Mouse (Mus musculus) testis, adult 2 months (tissue): Measurements from ENCODE around the gene Slc38a1. TPM values are rescaled to one million over a fixed set of nuclear protein-coding genes. Genes with fewer than 3 reads are reported as not detected.

Experiments used
- H3K27ac ChIP-seq: fragments of 200-500 bp; 2 replicates; pipeline ENCODE4 v1.5.1; 2012; ENCODE audit warnings: low read depth, low read length; ENCODE audit not compliant: control insufficient read depth, insufficient read depth
- H3K27me3 ChIP-seq: fragments of 200-500 bp; 2 replicates; pipeline ENCODE4 v1.6.1; 2012; ENCODE audit warnings: mild to moderate bottlenecking, low read length, moderate library complexity; ENCODE audit not compliant: control insufficient read depth, insufficient read depth
- H3K36me3 ChIP-seq: fragments of 200-500 bp; 2 replicates; pipeline ENCODE4 v1.6.1; 2012; ENCODE audit warnings: mild to moderate bottlenecking, low read length; ENCODE audit not compliant: control insufficient read depth, insufficient read depth
- H3K4me1 ChIP-seq: fragments of 200-500 bp; 2 replicates; pipeline ENCODE4 v1.6.1; 2012; ENCODE audit warnings: low read length; ENCODE audit not compliant: control insufficient read depth, insufficient read depth
- H3K4me3 ChIP-seq: fragments of 200-500 bp; 2 replicates; pipeline ENCODE4 v1.5.1; 2012; ENCODE audit warnings: low read depth, mild to moderate bottlenecking, low read length, moderate library complexity, mixed read lengths; ENCODE audit not compliant: control insufficient read depth
- CTCF ChIP-seq: fragments of 200-500 bp; IDR thresholded peaks from 2 replicates; pipeline ENCODE4 v1.5.1; 2012; ENCODE audit warnings: low read depth, mild to moderate bottlenecking, inconsistent platforms, low read length, moderate library complexity; ENCODE audit not compliant: control insufficient read depth, insufficient read depth, insufficient replicate concordance
- POLR2A ChIP-seq: fragments of 200-500 bp; IDR thresholded peaks from 2 replicates; pipeline ENCODE4 v1.6.1; 2012; ENCODE audit warnings: low read depth, mild to moderate bottlenecking, inconsistent platforms, low read length, moderate library complexity; ENCODE audit not compliant: control insufficient read depth
- polyA plus RNA-seq: library from polyadenylated mRNA; depleted of rRNA; stranded (reverse); fragments of >200 nt; gene quantifications from 2 replicates; pipeline ENCODE4 v1.2.3, GENCODE M21; 2012; rRNA removed

Gene Slc38a1
- 2.0 and 2.1 TPM in 2 replicates for polyA plus RNA-seq

- Histone ChIP-seq H3K27me3 (no peaks in the 10 kb centered on the region; the same call in 1 of the 2 replicates), H3K36me3 (no peaks in the 10 kb centered on the region), H3K4me1 (peaks cover 25% of the 10 kb centered on the region), H3K4me3 (peak within 1 kb of the TSS; percentile 65), H3K27ac (no peak within 1 kb of the TSS)
- TF ChIP-seq CTCF (no peak), POLR2A (no peak)
These were observed at the start of gene Slc38a1 for GRCm38 (mm10) chr15:96642436-96643405. Gene Slc38a1 (minus strand): TSS chr15:96642913.

- no peak overlapping the region for H3K4me3 ChIP-seq
- H3K27me3 ChIP-seq = no peaks in the 10 kb centered on the region
- TF ChIP-seq POLR2A (no peak), CTCF (no peak)
- no peak overlapping the region for H3K27ac ChIP-seq
- H3K4me1 ChIP-seq = no peaks in the 10 kb centered on the region
- H3K36me3 ChIP-seq = no peaks in the 10 kb centered on the region
These were observed 49.7 kb upstream of the Slc38a1 start for GRCm38 (mm10) chr15:96692401-96692800.

DNA sequence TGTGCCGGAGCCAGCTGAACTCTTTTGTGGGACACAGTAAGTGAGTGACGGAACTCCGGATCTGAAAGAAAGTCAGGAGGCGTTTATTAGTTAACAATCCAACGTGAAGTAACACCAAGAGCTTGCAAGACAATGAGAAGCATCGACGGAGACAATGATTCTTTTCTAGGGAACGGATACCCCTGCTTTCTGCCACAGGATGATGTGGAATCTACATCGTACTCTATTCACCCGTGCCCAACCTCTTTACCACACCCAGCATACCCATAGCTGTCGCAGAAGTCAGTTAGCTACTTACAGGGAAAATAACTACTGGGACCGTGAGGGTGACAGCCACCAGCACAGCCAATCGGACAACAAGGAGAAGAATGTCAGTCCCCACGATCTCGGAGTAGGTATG lies 48.7 kb upstream of the Slc38a1 start:
- Histone ChIP-seq H3K4me1 (no peaks in the 10 kb centered on the region), H3K4me3 (no peak overlapping the region), H3K27me3 (no peaks in the 10 kb centered on the region), H3K27ac (no peak overlapping the region), H3K36me3 (no peaks in the 10 kb centered on the region)
- TF ChIP-seq POLR2A = no peak
- TF ChIP-seq CTCF = no peak

- Histone ChIP-seq H3K36me3 (no peaks in the 10 kb centered on the region), H3K27me3 (no peaks in the 10 kb centered on the region), H3K4me3 (no peak overlapping the region), H3K4me1 (no peaks in the 10 kb centered on the region), H3K27ac (no peak overlapping the region)
- TF ChIP-seq CTCF (no peak), POLR2A (no peak)
These were observed 48.1 kb upstream of the Slc38a1 start for GRCm38 (mm10) chr15:96690829-96691228.

DNA sequence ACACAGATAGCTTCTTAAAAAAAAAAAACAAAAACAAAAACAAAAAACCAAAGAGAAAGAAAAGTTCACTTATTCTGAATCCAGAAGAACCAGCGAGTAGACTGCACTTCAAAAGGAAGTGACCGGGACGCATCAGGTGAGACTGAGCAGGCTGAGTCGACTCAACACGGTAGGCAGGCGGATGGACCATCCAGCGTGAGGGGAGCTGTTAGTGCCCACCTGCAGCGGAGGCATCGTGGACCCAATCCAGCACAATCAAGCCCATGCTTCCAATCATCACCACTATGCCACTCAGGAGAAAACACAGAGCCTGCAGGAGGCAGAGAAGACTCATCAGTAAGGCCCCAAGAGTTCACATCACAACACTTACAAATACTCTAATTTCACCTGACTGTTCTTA lies 47.2 kb upstream of the Slc38a1 start:
- TF ChIP-seq POLR2A (no peak), CTCF (no peak)
- Histone ChIP-seq H3K27me3 (no peaks in the 10 kb centered on the region), H3K4me1 (no peaks in the 10 kb centered on the region), H3K36me3 (no peaks in the 10 kb centered on the region), H3K4me3 (no peak overlapping the region), H3K27ac (no peak overlapping the region)

DNA sequence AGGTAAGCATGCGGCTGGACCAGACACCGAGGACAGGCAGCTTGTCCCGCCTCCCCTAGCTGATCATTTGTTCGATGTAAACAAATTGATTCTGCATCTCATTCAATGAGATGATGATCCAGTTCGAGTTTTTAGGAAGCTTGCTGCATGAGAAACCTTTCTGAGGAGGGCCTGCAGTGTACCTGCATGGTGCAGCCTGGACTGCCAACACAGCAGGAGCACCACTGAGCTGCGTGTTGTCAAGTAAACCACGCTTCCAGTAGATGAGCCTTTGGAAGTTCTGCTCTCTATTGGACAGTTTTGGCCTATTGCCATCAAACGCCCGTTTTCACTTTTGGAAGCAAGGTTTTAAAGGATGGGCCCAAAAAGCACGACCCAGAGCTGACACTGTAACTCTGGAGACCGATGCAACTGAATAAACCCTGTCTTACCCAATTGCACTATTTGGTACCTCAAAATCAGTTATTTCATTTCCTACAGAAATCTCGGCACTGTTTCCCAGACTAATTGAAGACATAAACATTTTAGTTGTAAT lies 46.1 kb upstream of the Slc38a1 start:
- Histone ChIP-seq H3K27ac (no peak overlapping the region), H3K4me1 (peaks cover 7% of the 10 kb centered on the region), H3K36me3 (no peaks in the 10 kb centered on the region), H3K27me3 (no peaks in the 10 kb centered on the region), H3K4me3 (no peak overlapping the region)
- TF ChIP-seq POLR2A (no peak), CTCF (no peak)

DNA sequence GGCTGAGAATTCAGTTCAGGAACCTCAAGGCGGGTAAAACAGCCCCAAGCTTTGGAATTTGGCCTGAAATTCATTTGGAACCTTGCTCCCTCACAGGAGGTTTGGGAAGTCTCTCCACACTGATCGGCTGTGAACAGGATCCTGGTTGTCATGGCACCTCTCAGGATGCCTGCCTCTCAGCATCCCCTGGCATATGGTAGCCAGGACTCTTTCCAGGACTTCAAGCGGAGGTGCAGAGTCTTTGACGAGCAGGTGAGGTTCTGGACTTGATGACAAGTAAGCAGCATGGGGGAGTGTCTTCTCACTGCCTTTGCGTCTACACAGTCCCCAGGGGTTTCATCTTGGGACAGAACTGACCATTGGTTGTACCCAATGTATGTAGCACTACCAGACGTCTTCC lies 45.3 kb upstream of the Slc38a1 start:
- Histone ChIP-seq H3K27ac (no peak overlapping the region), H3K4me1 (peaks cover 7% of the 10 kb centered on the region), H3K36me3 (no peaks in the 10 kb centered on the region), H3K4me3 (no peak overlapping the region), H3K27me3 (no peaks in the 10 kb centered on the region)
- TF ChIP-seq CTCF (no peak), POLR2A (no peak)
